Mouse (Mus musculus) limb, embryonic 14.5 days (tissue): ENCODE measurements around the gene Pla1a. TPM values are rescaled to one million over a fixed set of nuclear protein-coding genes. Genes with fewer than 3 reads are reported as not detected.
"Not testable (repeated sequence)": the region's sequence is repeated elsewhere in the genome, so short reads cannot be mapped to it uniquely, and the experiment has no call there.

Experiments used
- ATAC-seq: fragments of 200-750 bp; cut with Nextera tagmentation; 2 replicates; pipeline ENCODE4 v1.8.0; 2017; ENCODE audit warnings: low read depth, moderate number of reproducible peaks, moderate TSS enrichment; ENCODE audit not compliant: low FRiP score
- DNase-seq: peaks from one replicate; pipeline ENCODE4 v3.0.0-alpha.2; 2015; ENCODE audit warnings: low spot score
- H3K27ac ChIP-seq: fragments of 300-500 bp; sonication (generic); replicated peaks from 2 replicates; pipeline ENCODE4 v1.5.1; 2014; ENCODE audit warnings: low read depth, mild to moderate bottlenecking, low read length, moderate library complexity, mixed read lengths
- H3K27me3 ChIP-seq: fragments of 300-500 bp; sonication (generic); 2 replicates; pipeline ENCODE4 v1.6.1; 2014; ENCODE audit warnings: low read length, mixed read lengths; ENCODE audit not compliant: control insufficient read depth, insufficient read depth
- H3K36me3 ChIP-seq: fragments of 300-500 bp; sonication (generic); 2 replicates; pipeline ENCODE4 v1.6.1; 2014; ENCODE audit warnings: mild to moderate bottlenecking, low read length, moderate library complexity, mixed read lengths; ENCODE audit not compliant: control insufficient read depth, insufficient read depth
- H3K4me1 ChIP-seq: fragments of 300-500 bp; sonication (generic); 2 replicates; pipeline ENCODE4 v1.6.1; 2014; ENCODE audit warnings: antibody characterized with exemption, low read length, mixed read lengths; ENCODE audit not compliant: control insufficient read depth, insufficient read depth
- H3K4me2 ChIP-seq: fragments of 300-500 bp; sonication (generic); replicated peaks from 2 replicates; pipeline ENCODE4 v1.6.1; 2014; ENCODE audit warnings: low read depth, mild to moderate bottlenecking, low read length, moderate library complexity; ENCODE audit not compliant: severe bottlenecking
- H3K4me3 ChIP-seq: fragments of 300-500 bp; sonication (generic); replicated peaks from 2 replicates; pipeline ENCODE4 v1.5.1; 2014; ENCODE audit warnings: low read length
- H3K9ac ChIP-seq: fragments of 300-500 bp; sonication (generic); 2 replicates; pipeline ENCODE4 v1.6.1; 2014; ENCODE audit warnings: mild to moderate bottlenecking, low read depth, low read length, moderate library complexity; ENCODE audit not compliant: severe bottlenecking
- H3K9me3 ChIP-seq: fragments of 300-500 bp; sonication (generic); 2 replicates; pipeline ENCODE4 v1.6.1; 2016; ENCODE audit warnings: low read length; ENCODE audit not compliant: control insufficient read depth
- POLR2A ChIP-seq: fragments of 200-500 bp; IDR thresholded peaks from 2 replicates; pipeline ENCODE4 v1.8.0; 2012; ENCODE audit warnings: inconsistent platforms, mild to moderate bottlenecking, moderate library complexity, borderline replicate concordance; ENCODE audit not compliant: insufficient read depth, insufficient read length; ENCODE audit errors: extremely low read depth
- WGBS: fragments of 180-500 bp; shearing (Covaris S2); extraction: QIAGEN DNeasy Blood & Tissue Kit; methylation state at CpG from one replicate; pipeline ENCODE4 v1.1.7; 2014; 5-methylcytosine and 5-hydroxymethylcytosine counted together
- polyA plus RNA-seq, 2 experiments: library from polyadenylated mRNA; depleted of rRNA in 1 of 2; stranded (reverse) in 1 of 2; unstranded in 1 of 2; fragments of >200 nt; fragmentation: Nextera tagmentation in 1 of 2; extraction: Ambion mirVana in 1 of 2; gene quantifications; 2 replicates each; pipeline versions ENCODE4 v1.2.1 to v1.2.3; 2012 to 2014

The Pla1a gene
- polyA plus RNA-seq, 2 experiments: 0.36 to 0.85 TPM

DNA sequence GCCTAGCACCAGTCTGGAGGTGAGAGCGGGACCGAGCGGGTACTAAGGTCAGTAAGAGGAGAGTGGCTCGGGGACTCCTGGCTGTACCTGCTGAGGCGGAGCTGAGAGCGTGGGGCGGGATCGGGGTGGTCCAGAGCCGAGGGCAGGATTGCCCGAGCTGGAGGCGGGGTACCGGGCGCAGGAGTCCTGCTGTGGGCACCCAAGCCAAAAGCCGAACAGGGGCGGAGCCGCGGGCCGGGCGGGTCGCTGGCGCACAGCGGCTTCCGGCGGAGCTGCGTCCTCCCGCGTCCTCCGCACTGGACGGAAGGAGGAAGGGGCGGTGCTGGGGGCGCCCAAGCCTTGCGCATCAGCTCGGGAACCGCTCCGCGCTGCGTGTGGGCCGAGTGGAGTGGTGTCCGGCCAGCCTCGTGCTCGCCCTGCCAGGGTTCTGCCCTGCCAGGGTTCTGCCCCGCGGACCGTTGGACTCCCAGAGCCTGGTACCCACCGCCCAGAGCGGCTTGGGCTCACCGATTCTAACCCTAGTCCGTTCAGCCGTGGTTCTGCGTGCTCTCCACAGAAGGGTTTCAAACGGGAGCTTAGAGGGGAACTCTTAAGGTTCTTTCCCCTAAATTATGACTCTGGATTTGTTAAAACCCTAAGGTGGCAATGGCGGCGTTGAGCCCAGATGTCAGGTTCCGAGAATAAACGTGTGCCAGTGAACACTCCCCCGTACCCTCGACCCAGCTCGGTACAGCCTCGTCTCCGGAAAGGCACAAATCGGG is 19.7 kb upstream of the Pla1a start, which contains the start of gene Adprh:
Gene Adprh, minus strand, starts transcription at position 262 of the 761 bp plus-strand sequence.
- no peaks in the 10 kb centered on the region for H3K27me3 ChIP-seq
- peak; percentile 95 for TF ChIP-seq POLR2A
- peak within 1 kb of the TSS; percentile 66 for H3K4me3 ChIP-seq
- peak within 1 kb of the TSS; percentile 89 for H3K9ac ChIP-seq
- H3K36me3 ChIP-seq: peaks cover 26% of the 10 kb centered on the region
- no peaks in the 10 kb centered on the region for H3K9me3 ChIP-seq
- peak within 1 kb of the TSS; percentile 94 for H3K27ac ChIP-seq
- WGBS: under 1% methylated on average over 32 of the region's 61 CpGs
- peak; percentile 89 for DNase-seq
- H3K4me2 ChIP-seq: peak within 1 kb of the TSS; percentile 58
- ATAC-seq: peak; percentile 98
- peaks cover 6% of the 10 kb centered on the region; the same call in 1 of the 2 replicates for H3K4me1 ChIP-seq

DNA sequence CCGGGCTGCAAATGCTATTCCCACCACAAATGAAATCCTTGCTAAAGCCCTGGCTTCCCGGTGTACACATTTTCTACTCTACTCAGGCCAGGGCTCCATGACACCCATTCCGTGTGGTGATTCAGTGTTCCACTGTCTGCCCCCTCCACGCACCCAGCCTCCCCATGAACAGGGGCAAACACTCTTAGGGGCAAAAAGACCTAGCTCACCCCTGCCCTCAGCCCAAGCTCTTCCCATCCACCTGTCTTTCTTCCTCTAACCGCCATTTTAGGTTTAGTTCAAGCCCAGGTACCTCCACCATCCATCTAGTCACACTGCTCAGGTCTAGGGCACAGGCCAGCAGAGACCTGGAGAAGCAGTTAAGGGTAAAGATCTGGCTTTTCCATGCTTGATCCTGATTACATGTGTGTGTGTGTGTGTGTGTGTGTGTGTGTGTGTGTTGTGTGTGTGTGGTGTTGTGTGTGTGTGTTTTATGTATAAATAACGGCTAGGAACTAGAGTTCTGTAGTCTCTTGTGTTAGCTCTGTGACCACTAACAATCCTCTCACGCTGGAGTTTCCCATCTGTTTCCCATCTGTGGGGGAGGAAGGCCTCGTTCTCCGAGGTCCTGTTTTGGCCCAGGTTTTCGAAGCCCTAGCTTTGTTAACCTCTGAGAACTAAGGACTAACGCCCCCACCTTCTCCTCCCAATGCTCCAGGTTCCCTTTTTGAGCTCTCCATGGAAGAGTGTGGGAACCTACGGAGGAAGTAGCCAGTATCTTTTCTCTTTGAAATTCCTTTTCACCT is 18.7 kb upstream of the Pla1a start:
- Histone ChIP-seq H3K4me3 (peak overlapping the region; percentile 66), H3K9me3 (no peaks in the 10 kb centered on the region), H3K4me1 (peaks cover 6% of the 10 kb centered on the region; the same call in 1 of the 2 replicates), H3K9ac (peak overlapping the region; percentile 89), H3K27ac (peak overlapping the region; percentile 94), H3K36me3 (peaks cover 36% of the 10 kb centered on the region), H3K4me2 (peak overlapping the region; percentile 58), H3K27me3 (no peaks in the 10 kb centered on the region)
- TF ChIP-seq POLR2A: no peak
- WGBS: 37% methylated on average over 12 of the region's 12 CpGs
- DNase-seq (peak; percentile 50), ATAC-seq (no peak)

DNA sequence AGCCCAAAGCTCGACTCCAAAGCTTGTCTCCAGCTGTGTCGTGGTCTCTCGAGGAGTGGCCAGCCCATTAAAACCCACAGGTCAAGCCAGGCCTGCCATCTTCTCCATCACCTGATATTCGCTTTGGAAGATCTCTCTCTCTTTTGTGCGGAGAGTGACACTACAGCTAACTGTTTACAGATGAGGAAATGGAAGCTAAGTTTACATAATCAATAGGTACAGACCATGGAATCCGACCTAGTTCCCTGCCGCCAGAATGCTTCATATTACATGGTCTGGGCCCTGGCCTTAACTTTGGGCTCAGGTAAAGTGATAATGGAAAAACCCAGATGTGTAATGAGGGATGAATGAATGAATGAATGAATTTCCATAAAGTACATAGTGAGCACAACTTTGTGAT is 17.8 kb upstream of the Pla1a start:
- ATAC-seq (no peak), DNase-seq (no peak)
- Histone ChIP-seq H3K9ac (no peak overlapping the region), H3K4me2 (no peak overlapping the region), H3K36me3 (peaks cover 46% of the 10 kb centered on the region), H3K9me3 (no peaks in the 10 kb centered on the region), H3K4me1 (peaks cover 6% of the 10 kb centered on the region; the same call in 1 of the 2 replicates), H3K27me3 (no peaks in the 10 kb centered on the region), H3K27ac (no peak overlapping the region), H3K4me3 (no peak overlapping the region)
- WGBS: 92% methylated on average over 7 of the region's 7 CpGs
- TF ChIP-seq POLR2A: no peak

DNA sequence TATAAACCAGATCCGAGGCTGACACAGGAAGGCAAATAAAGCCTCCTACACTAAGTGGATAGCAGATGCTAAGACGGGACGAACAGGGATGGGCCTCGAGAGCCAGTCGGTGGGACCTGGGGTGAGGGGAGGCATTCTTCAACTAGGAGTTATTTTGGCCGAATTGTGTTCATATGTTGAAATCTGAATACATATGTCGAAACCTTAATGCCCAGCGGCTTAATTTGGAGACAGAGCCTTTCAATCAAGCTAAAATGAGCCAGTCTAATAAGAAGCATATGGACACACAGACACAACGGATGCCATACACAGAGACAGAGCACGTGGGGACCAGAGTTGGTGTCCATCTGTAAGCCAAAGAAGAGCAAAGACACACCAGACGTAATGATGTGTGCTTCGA is 15.5 kb upstream of the Pla1a start:
- WGBS: 80% methylated on average over 12 of the region's 12 CpGs
- Histone ChIP-seq H3K27ac (no peak overlapping the region), H3K9ac (no peak overlapping the region), H3K9me3 (no peaks in the 10 kb centered on the region), H3K4me3 (no peak overlapping the region), H3K4me1 (peaks cover 6% of the 10 kb centered on the region; the same call in 1 of the 2 replicates), H3K4me2 (no peak overlapping the region), H3K27me3 (no peaks in the 10 kb centered on the region), H3K36me3 (peaks cover 63% of the 10 kb centered on the region)
- no peak for DNase-seq
- ATAC-seq: no peak
- no peak for TF ChIP-seq POLR2A

DNA sequence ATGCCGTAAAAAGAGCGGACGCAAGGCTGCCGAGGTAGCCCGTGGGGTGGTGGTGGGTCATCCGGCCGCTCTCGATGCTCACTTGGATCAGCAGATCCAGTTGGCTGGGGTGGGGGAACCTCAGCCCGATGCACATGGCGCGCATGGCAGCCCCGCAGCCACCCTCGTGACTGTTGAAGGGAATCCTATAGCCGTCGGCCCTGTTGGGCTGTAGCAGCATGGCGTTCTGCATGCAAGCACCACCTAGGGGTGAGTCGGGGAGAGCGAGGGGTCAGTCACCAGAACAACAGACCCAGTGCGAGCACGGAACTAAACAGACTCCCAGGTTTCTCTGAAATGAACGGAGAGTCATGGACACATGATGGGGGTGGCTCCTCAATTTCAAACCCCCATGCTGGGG is 14.4 kb upstream of the Pla1a start:
- Histone ChIP-seq H3K4me1 (peaks cover 6% of the 10 kb centered on the region; the same call in 1 of the 2 replicates), H3K4me3 (no peak overlapping the region), H3K9ac (no peak overlapping the region), H3K27ac (no peak overlapping the region), H3K9me3 (no peaks in the 10 kb centered on the region), H3K36me3 (peaks cover 71% of the 10 kb centered on the region), H3K4me2 (no peak overlapping the region), H3K27me3 (no peaks in the 10 kb centered on the region)
- TF ChIP-seq POLR2A: no peak
- no peak for ATAC-seq
- DNase-seq: no peak
- WGBS: 90% methylated on average over 21 of the region's 21 CpGs

DNA sequence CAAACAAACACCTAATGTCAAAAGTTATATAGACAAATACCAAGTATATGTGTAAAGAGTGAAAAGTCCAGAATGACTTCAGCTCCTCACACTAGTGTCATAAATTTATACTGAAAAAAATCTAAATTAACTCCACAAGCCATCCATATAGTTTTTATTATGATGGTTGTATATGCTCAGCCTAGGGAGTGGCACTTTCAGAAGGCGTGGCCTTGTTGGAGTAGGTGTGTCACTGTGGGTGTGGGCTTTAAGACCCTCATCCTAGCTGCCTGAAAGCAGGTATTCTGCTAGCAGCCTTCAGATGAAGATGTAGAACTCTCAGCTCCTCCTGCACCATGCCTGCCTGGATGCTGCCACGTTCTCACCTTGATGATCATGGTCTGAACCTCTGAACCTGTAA is 13.2 kb upstream of the Pla1a start:
- not testable (repeated sequence) for H3K4me3 ChIP-seq, H3K4me2 ChIP-seq, H3K27ac ChIP-seq, H3K9ac ChIP-seq, H3K4me1 ChIP-seq, H3K27me3 ChIP-seq, H3K9me3 ChIP-seq, ATAC-seq, DNase-seq
- H3K36me3 ChIP-seq: peaks cover 71% of the 10 kb centered on the region
- WGBS: 94% methylated on average over 2 of the region's 2 CpGs
